Mouse (Mus musculus): Measurements from ENCODE around the gene Mapk6.

The Mapk6 gene

DNA sequence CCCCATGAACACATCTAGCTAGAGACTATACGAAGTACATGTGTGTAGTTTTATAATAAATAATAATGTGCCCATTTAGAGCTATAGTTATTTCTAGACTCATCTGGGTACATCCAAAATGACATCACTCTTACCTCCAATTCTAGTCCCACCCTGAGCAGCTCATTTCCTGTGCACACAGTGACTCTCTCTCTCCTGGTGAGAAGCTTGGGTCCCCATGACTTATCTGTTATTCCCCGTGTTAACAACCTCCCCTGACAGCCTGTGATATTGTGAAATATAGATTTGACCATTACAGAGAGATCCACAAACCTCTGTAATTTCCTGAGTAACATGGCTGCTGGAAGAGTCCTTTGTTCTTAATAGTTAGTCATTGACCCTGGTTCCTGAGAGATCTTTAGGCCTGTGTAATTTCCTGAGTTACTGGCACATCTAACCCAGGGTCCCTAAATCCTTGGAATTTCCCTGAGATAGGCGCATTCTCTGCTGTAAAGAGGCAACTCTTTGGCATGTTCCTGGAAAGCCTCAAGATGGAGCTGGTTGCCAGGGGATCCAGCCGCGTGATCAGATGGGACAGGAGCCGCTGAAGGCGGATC lies 16.1 kb upstream of the Mapk6 start:
- no peak for DNase-seq (ENCODE audit: low read depth in 2 of 2, low spot score in 2 of 2)

- DNase-seq (ENCODE audit: low read depth in 2 of 2, low spot score in 2 of 2), result no peak
Observed at GRCm38 (mm10) chr9:75424358-75425150, 14.7 kb upstream of the Mapk6 start.

DNA sequence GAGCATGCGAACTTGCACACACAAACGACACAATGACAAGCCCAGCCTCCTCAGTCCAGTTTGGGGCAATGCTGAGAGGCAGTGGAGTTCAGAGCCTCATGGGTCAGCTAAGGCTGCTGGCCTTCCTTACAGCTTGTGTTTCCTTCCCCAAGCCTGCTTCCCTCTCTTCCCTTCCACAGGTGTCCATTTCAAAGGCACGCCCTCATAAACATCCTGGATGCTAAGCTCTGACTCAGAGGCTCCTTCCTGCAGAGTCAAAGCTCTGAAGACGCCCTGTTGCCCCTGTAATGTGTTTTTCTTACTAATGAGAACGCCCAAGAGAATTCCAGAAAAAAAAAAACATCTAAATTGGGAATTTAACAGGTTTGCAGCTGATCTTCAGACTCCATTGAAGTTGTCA lies 13.9 kb upstream of the Mapk6 start:
- no peak for DNase-seq (ENCODE audit: low read depth in 2 of 2, low spot score in 2 of 2)

DNA sequence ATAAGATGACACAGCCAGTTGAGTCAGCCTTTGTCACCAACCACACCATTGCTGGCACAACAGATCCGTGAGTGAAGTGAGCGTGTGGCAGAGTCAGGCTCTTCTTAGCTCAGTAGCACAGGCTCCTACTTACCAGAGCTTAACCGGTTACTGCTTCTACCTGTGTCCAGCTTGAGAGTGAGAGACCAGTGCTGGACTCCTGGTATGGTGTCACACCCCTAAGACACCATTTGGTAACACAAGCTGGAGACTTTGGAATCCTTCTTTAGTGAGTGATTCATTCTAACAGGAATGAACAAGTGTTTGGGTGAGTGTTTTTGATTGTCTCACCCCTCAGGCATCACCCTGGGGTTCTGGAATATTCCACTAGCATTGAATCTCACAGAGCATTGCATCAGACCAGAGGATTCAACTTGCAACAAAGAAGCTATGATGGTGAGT lies 12.5 kb upstream of the Mapk6 start:
- DNase-seq (ENCODE audit: low read depth in 2 of 2, low spot score in 2 of 2), result no peak

DNA sequence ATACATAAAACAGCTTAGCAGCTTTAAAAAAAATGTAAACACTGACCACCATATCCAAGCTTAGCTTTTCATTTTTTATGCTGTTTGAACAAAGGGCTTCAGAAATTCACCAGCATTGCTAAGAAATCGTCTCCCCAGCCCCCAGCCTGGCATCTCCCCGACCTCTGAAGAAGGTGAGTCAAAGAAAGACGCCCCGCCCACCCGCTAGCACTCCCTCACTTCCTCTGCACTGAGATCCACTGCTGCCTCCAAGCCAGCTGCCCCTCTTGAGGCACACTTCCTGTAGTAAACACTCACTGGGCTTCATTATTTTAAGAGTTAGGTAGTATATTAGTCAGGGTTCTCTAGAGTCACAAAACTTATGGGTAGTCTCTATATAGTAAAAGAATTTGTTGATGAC lies 4.4 kb upstream of the Mapk6 start:
- peak in 1 of 2 experiments; percentile 40 for DNase-seq (ENCODE audit: low read depth in 2 of 2, low spot score in 2 of 2)

DNA sequence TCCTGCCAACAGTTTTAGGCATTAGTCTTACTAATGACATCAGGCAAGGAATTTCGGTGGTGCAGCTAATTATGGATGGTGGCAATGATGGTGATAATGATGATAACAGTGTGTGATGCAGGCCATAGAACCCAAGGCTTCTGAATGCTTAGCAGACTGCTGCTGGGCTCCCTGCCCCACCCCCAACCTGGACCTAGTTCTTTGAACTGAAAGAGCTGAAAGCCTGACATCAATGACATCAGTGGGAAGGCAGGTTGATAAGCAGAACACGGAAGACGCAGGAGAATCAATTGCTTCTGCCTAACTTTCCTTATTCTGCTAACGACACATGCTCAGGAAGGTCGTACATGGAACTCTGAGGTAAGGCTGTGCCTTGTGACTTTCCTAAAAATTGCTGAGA lies 3.4 kb upstream of the Mapk6 start:
- DNase-seq (ENCODE audit: low read depth in 2 of 2, low spot score in 2 of 2), result no peak

- DNase-seq (ENCODE audit: low read depth in 2 of 2, low spot score in 2 of 2), result no peak
Observed at GRCm38 (mm10) chr9:75411584-75411983, 1.8 kb upstream of the Mapk6 start.

DNA sequence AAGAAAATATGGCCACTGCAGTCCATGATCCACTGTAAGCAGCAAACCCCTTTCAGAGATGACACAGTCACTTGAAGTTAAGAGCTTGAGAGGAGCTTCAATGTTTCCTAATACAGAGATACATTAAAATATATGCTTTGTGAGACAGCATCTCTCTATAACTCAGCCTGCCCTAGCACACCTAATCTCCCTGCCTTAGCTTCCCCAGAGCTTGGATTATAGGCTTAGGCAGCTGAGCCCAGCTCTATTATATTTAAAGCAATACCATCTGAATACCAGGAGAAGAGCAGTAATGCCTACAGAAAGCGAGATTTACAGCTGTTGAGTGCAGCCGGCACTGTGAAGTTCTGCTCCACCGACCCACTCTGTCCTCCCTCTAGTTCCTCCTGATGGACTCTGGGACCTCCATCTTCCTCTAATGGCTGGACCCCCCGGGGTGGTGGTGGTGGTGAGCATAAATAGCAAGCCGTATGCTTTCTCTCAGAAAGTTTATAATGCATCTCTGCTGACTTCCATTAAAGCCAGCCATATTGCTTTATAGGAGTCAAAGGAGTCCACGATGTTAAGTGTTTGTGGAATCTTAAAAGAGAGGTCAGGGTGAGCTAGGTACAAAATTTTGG lies 1.2 kb upstream of the Mapk6 start:
- no peak for DNase-seq (ENCODE audit: low read depth in 2 of 2, low spot score in 2 of 2)

DNA sequence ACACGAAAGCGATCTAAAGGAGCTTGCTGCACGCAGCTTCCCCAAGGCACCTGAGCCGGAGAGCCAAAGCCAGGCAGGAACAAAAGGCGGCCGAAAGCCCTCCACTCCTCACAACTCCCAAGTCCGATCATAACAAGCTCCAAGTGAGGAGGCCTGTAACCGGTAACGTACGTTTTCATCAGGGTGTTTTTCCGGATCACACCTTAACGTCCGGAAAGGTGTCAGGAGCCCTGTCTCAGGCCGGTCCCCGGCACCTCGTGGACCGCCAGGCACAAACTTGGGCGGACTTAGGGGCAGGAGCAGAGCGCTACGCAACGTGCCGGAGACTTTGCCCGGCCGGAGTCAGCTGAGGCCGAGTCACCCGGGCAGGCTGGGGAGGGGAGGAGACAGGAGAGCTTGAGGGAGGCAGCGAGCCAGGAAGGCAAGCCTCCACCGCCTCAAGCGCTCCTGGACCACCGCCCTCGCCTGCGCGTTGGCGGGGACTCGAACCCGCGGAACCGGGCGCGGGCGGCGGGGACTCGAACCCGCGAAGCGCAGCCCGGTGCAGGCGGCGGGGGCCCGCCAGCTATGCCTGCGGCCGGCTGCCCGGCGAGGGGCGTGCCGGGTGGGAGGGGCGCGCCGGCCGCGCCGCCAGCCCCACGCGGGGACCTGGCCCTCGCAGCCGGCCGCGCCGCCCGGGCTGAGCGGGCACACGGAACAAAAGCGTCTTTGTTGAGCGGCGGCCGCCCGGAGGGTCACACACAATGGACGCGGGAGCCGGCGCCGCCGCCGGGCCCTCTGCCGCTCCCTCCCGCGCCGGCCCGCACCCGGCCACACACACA lies 564 bp downstream of the Mapk6 start:
- DNase-seq (ENCODE audit: low read depth in 2 of 2, low spot score in 2 of 2), result peak; percentile 46 to 48

DNA sequence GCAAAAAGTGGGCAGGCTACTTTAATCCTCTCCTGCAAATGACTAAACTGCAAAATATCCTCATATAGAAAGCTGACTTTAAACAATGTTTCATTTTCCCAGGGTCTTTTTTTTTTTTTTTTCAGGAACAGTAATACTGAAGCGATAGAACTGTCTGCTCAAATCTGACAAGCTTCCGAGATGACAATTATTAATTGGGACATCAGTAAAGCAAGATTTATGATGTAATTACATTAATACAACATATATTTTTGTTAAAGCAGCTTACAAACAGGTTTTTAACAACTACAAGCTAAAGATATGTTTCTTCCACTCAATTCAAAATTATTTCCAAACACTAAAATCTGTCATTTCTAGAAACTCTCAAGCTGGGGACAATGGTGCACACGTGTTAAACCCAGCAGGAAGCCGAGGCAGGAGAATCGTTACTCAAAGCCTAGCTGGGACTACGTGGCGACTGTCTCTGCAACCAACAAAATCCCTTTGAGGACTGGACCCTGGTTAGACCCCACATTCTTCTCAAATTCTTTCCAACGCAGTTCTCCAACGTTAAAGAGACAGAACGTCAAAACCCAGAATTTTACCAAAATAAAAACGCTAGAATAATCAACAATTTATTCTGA lies 1.5 kb downstream of the Mapk6 start:
- DNase-seq (ENCODE audit: low read depth in 2 of 2, low spot score in 2 of 2), result no peak

- no peak for DNase-seq (ENCODE audit: low read depth in 2 of 2, low spot score in 2 of 2)
Observed at GRCm38 (mm10) chr9:75407803-75408202, 2.0 kb downstream of the Mapk6 start.

DNA sequence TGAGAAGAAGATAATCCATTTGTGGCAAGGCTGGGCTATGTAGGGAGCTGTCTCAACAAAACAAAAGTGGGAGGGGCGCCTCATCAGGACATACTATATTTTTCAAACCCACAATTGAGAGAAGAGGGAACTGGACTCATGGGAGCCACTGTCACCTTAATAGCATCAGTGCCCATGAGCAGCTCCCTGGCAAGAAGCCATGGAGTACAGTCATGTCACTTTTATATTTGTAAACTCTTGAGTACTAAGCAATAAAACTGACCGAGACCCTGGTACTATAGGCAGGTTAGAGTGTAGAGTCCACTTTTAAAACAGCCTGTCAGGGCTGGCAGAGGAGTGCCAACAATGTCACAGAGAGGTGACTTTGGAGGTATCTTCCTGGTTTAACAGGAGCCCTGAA lies 3.7 kb downstream of the Mapk6 start:
- no peak for DNase-seq (ENCODE audit: low read depth in 2 of 2, low spot score in 2 of 2)

DNA sequence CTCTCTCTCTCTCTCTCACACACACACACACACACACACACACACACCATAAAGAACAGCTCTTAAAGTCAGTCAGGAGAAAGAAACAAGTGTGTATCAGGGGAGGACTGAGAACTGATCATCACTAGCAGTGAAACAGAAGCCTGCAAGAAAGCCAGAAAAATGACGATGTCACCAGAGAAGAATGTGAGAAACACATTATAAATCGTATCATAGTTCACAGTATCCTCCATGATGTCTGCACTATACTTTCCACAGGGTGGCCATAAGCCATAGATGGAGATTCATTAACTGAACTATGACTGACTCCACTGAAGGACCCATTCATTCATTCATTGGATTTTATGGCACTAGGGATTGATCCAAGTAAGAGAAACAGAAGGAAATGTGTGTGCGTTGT lies 6.3 kb downstream of the Mapk6 start:
- DNase-seq (ENCODE audit: low read depth in 2 of 2, low spot score in 2 of 2), result no peak

- peak; percentile 14 to 29 for DNase-seq (ENCODE audit: low read depth in 2 of 2, low spot score in 2 of 2)
Observed at GRCm38 (mm10) chr9:75401593-75402504, 8.0 kb downstream of the Mapk6 start.

DNA sequence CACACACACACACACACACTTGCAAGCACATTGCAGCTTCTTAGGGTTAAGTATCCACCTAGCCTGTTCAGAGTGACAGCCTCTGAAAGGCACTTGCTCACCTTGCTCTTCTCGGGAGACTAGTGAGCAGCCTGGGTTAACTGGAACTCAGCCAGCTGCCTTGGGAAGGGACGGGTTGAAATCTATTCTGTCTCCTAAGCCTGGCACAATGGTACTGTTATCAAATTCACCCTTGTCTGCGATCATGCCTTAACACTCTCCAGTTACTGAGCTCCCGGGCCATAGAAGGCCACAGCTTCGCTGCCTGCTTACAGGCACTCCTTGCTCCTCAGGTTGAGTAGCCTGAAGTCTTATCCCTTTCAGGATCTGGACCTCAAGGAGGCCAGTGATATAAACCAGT lies 9.2 kb downstream of the Mapk6 start:
- DNase-seq (ENCODE audit: low read depth in 2 of 2, low spot score in 2 of 2), result no peak

DNA sequence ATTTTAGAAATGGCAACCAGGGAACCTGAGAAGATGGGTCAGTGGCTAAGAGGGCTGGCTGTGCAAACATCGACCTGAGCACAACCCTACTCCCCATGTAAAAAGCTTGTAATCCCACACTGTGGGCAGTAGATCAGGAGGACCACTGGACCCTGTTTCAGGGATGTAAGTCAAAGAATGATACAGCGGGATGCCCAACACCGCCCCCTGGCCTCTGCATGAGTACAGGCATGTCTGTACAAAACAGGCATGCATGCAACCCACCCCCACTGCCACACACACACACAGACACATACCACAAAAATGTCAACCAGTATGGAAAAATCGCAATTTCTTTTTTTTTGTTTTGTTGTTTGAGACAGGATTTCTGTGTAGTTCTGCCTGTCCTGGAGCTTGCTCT lies 10.7 kb downstream of the Mapk6 start:
- no peak for DNase-seq (ENCODE audit: low read depth in 2 of 2, low spot score in 2 of 2)

DNA sequence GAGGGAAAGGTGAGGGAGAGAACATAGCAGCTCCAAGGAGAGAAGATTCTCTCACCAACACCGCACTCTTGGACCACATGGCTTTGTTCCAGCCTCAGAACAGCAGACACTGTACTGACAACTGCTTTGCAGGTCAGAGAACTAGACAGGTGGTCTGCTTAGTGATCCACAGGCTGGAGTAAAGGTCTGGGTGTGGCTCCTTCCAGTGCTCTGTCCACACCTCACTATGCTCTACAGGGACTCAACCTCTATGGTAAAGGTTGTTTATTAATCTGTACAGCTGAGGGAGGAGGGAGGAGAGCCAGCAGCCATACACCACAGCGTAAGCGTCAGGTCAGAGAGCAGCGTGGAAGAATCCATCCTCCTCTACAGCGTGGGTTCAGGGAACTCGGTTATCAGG lies 13.8 kb downstream of the Mapk6 start:
- no peak for DNase-seq (ENCODE audit: low read depth in 2 of 2, low spot score in 2 of 2)

DNA sequence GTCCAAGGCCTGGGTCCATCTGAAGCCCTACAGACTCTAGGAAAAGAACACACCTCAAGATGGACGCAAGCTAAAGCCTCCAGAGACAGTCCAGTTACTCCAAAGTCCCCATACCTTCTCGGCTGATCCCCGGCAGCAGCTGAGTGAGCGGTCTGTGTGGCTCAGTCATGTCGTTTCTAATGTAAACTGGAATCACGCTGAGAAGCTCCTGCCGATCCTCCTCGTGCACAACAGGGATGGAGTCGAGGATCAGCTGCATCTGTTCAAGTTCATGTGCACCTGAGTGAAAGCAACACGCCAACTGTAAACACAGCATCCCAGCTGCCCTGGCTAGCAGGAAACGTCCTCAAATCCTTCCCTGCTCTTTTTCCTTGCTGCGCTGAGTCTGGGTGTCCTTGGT lies 16.6 kb downstream of the Mapk6 start:
- no peak for DNase-seq (ENCODE audit: low read depth in 2 of 2, low spot score in 2 of 2)

- DNase-seq (ENCODE audit: low read depth in 2 of 2, low spot score in 2 of 2), result no peak
Observed at GRCm38 (mm10) chr9:75385218-75385974, 24.4 kb downstream of the Mapk6 start.
